Mouse (Mus musculus): ENCODE data around the gene Layn.

DNA sequence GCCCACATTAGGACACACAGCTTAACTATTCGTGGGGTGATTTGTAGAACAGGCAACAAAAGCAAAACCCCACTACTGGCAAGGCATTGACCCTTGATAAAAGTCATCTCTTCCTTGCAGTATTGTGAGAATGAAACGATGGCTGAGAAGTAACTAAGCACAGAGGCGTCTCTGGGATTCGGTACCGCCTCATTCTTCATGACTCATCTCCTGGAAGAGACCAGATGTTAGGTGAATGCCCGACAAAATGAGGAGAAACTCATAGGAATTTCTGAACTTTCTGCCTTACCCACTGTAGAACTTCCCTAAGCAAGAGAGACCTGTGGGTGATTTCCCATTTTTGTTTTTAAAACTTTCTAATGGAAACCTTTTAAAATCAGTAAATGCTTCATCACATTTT lies 34.8 kb downstream of the Layn start:
- TF ChIP-seq CHD2 (IDR thresholded peaks at IDR 0.05; ENCODE audit: low read depth, low read length), result no peak
- no peak for TF ChIP-seq ZNF384 (IDR thresholded peaks at IDR 0.05; ENCODE audit: low read depth, low read length)

Measured in ES-E14 (cell line).